Mouse (Mus musculus): ENCODE measurements around the gene Sort1. TPM values are rescaled to one million over a fixed set of nuclear protein-coding genes. Genes with fewer than 3 reads are reported as not detected.
"Not testable (repeated sequence)": the region's sequence is repeated elsewhere in the genome, so short reads cannot be mapped to it uniquely, and the experiment has no call there.

The Sort1 gene
- 31.2 and 38.5 TPM in 2 replicates for polyA plus RNA-seq (2016; fragmentation: Nextera tagmentation; extraction: Ambion mirVana)

DNA sequence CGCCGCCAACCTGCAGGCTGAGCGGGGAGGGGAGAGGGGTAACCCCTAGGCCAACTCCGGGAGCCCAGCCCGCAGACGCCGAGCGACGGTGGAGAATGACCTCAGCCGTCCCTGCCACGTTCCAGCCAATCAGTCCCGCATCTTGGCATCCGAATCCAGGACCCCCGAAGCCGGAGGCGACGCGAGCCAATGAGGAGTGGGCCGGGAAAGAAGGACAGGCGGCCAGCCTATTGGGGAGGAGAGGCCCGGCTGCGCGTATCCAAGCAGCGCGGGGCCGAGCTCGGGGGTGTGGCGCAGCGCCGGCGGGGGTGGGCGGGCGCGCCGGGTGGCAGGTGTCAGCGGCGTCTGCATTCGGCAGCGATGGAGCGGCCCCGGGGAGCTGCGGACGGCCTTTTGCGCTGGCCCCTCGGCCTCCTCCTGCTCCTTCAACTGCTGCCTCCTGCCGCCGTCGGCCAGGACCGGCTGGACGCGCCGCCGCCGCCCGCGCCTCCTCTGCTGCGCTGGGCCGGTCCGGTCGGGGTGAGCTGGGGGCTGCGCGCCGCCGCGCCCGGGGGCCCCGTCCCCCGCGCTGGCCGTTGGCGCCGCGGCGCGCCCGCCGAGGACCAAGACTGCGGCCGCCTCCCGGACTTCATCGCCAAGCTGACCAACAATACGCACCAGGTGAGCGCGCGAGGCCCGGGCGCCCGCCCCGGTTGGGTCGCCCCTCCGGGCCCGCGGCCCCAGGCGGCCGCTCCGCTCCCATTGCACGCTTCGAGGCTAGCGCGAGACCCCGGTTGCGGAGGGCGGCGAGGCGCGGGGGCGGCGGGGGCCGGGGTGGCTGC is at the start of gene Sort1:
Gene Sort1 (plus strand): TSS at position 302 of the 821 bp plus-strand sequence.
- peak; percentile 98 for ATAC-seq (ENCODE audit: low FRiP score, low read depth)
- peaks cover 7% of the 10 kb centered on the region; the same call in 1 of the 2 replicates for H3K36me3 ChIP-seq
- H3K4me3 ChIP-seq, result peak within 1 kb of the TSS; percentile 98
- peak within 1 kb of the TSS; percentile 97 for H3K9ac ChIP-seq (replicated peaks)
- H3K4me2 ChIP-seq (replicated peaks), result peak within 1 kb of the TSS; percentile 76
- peaks cover 54% of the 10 kb centered on the region for H3K4me1 ChIP-seq
- H3K27me3 ChIP-seq, result no peaks in the 10 kb centered on the region
- H3K9me3 ChIP-seq, result no peaks in the 10 kb centered on the region
- peak within 1 kb of the TSS; percentile 89 for H3K27ac ChIP-seq (replicated peaks)
- under 1% methylated on average over 83 of the region's 109 CpGs for WGBS

- not testable (repeated sequence) for H3K9ac ChIP-seq (replicated peaks); H3K4me1 ChIP-seq; H3K4me2 ChIP-seq (replicated peaks); H3K4me3 ChIP-seq; ATAC-seq (ENCODE audit: low FRiP score, low read depth); H3K27me3 ChIP-seq; H3K9me3 ChIP-seq; H3K36me3 ChIP-seq; H3K27ac ChIP-seq (replicated peaks)
- 86% methylated on average over 4 of the region's 4 CpGs for whole genome bisulfite sequencing
These were observed 46.3 kb upstream of the Sort1 start for GRCm38 (mm10) chr3:108237474-108238102.

GRCm38 (mm10) chr3:108241243-108241839 is 42.5 kb upstream of the Sort1 start:
- no peak overlapping the region for H3K9ac ChIP-seq (replicated peaks)
- no peaks in the 10 kb centered on the region for H3K27me3 ChIP-seq
- H3K9me3 ChIP-seq, result no peaks in the 10 kb centered on the region
- no peak overlapping the region for H3K4me3 ChIP-seq
- no peak overlapping the region for H3K4me2 ChIP-seq (replicated peaks)
- ATAC-seq (ENCODE audit: low FRiP score, low read depth), result no peak
- no peak overlapping the region for H3K27ac ChIP-seq (replicated peaks)
- H3K36me3 ChIP-seq, result no peaks in the 10 kb centered on the region
- H3K4me1 ChIP-seq, result no peaks in the 10 kb centered on the region
- 95% methylated on average over 3 of the region's 3 CpGs for WGBS

DNA sequence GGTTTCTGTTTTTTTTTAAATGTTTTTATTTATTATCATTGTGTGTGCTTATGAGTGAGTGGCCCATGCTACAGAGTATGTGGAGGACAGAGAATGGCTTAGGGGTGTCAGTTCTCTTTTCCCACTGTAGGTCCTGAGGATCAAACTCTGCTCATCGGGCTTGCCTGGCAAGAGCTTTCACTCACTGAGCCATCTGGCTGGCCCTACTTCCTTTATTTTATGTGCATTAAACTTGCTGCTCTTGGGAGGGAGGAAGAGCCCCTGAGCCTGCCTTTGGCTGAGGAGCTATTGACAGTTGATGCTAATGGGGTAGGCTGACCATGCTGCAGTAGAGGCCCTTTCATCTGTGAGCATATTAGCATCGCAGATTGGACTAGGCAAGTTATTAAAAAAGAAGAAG is 37.0 kb upstream of the Sort1 start:
- Histone ChIP-seq H3K4me2 (replicated peaks) (no peak overlapping the region), H3K4me1 (no peaks in the 10 kb centered on the region), H3K27me3 (no peaks in the 10 kb centered on the region), H3K4me3 (no peak overlapping the region), H3K27ac (replicated peaks) (no peak overlapping the region), H3K9me3 (no peaks in the 10 kb centered on the region), H3K9ac (replicated peaks) (no peak overlapping the region), H3K36me3 (no peaks in the 10 kb centered on the region)
- 85% methylated on average over 2 of the region's 2 CpGs for WGBS
- ATAC-seq (ENCODE audit: low FRiP score, low read depth), result no peak

DNA sequence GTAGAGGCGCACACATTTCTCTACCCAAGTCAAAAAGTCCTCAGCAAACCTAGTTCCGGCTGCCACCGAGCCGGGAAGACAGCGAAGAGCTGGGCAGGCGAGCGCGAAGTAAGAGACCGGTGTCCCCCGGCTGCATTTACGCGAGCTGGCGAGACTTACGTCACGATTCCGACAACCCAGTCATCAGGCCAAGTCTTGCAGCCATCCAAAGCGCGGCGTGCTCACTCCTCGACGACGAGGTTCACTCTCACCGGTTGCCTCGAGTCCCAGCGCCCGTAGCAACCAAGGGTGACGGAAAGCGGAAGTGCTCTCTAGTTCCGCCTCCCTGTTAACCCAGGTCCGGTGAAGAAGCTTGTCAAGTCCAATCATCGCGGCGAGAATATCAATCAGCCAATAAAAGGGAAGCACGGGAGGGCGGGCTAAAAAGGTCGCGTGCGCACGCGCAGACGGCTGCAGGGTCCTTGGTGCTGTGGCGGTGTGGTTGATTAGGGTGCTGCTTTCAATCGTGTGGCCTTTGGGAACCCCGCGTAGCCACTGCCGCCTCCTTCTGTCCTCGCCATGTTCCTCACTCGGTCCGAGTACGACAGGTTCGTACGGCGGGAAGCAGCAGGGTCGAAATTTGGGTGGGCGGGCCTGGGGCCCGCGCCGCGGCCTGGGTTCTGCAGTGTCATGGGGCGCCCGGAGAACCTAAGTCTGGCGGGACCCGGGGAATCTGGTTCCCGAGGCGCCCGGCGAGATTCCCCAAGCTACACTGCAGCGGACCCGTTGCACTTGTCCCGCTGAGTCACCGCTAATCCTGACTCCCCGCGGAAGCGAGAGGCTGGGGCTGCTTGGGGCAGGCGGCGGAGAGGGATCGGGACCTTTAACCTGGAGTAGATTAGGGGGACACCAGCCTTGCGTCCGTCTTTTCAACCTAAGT is 26.9 kb upstream of the Sort1 start, which contains the start of gene Psma5:
Gene Psma5 (plus strand): TSS at position 208 of the 919 bp plus-strand sequence.
- no peaks in the 10 kb centered on the region for H3K27me3 ChIP-seq
- ATAC-seq (ENCODE audit: low FRiP score, low read depth), result peak; percentile 99
- H3K4me3 ChIP-seq, result peak within 1 kb of the TSS; percentile 97
- peak within 1 kb of the TSS; percentile 87 for H3K9ac ChIP-seq (replicated peaks)
- H3K36me3 ChIP-seq, result peaks cover 3% of the 10 kb centered on the region
- 0 out of 2 replicates have a peak within 1 kb of the TSS, but pooled peaks have one; percentile 30 for H3K27ac ChIP-seq (replicated peaks)
- under 1% methylated on average over 79 of the region's 79 CpGs for WGBS
- H3K9me3 ChIP-seq, result no peaks in the 10 kb centered on the region
- H3K4me2 ChIP-seq (replicated peaks), result peak within 1 kb of the TSS; percentile 86
- H3K4me1 ChIP-seq, result peaks cover 27% of the 10 kb centered on the region

DNA sequence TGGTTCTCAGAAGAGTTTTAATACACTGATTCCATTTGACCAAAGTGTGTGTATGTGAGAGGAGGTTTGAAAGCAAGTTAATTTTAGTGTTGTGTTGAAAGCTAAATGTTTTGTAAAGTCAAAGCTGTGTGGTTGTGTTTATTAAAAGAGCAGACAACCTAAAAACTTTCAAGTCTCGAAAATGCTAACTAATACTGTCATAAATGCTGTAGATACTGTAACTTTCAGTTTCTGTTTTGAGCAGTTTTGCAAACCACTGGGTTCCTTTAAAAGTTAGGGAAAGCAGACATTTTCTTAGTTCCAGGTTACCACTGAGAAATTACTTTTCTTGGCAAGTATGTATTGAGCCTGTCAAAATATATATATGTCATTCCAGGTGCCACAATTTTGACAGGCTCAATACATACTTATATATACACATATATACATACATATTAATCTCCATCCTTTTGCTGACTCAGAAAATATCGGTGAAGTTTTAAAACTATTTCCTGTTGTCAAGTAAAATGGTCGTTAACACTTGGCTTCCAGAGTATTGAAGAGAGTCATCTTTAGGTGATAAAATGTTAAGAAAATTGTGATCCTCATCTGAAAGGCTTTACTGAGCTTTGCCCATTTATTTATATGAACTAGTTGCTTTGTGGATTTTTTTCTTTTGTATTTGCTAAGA is 25.9 kb upstream of the Sort1 start:
- Histone ChIP-seq H3K4me2 (replicated peaks) (peak overlapping the region; percentile 86), H3K27me3 (no peaks in the 10 kb centered on the region), H3K9me3 (no peaks in the 10 kb centered on the region), H3K27ac (replicated peaks) (no peak overlapping the region), H3K9ac (replicated peaks) (peak overlapping the region; percentile 87), H3K4me1 (peaks cover 27% of the 10 kb centered on the region), H3K36me3 (peaks cover 11% of the 10 kb centered on the region), H3K4me3 (peak overlapping the region; percentile 97)
- ATAC-seq (ENCODE audit: low FRiP score, low read depth), result no peak
- WGBS, result 88% methylated on average over 3 of the region's 3 CpGs

DNA sequence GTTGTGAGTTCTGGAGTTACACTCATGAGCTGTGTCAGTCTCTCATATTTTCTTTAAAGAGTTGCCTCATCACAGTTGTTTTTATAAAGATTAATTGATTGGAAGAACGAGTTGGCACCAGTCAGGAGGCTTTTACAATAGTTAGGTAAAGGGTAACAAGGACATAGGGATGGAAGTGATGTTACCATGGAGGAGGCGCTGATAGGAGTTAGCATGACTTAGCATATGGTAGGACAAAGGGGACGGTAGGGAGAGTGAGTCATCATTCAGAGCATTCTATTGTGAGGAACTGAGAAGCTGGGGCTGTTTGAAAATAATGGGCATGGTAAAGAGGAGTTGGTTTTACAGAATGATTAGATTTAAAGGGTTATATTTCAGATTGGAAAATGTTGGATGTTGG is 24.6 kb upstream of the Sort1 start:
- Histone ChIP-seq H3K4me3 (no peak overlapping the region), H3K9ac (replicated peaks) (no peak overlapping the region; the same call in 1 of the 2 replicates), H3K4me2 (replicated peaks) (no peak overlapping the region), H3K4me1 (peaks cover 27% of the 10 kb centered on the region), H3K9me3 (no peaks in the 10 kb centered on the region), H3K36me3 (peaks cover 19% of the 10 kb centered on the region), H3K27ac (replicated peaks) (no peak overlapping the region), H3K27me3 (no peaks in the 10 kb centered on the region)
- 75% methylated on average over 3 of the region's 3 CpGs for WGBS
- ATAC-seq (ENCODE audit: low FRiP score, low read depth), result no peak

DNA sequence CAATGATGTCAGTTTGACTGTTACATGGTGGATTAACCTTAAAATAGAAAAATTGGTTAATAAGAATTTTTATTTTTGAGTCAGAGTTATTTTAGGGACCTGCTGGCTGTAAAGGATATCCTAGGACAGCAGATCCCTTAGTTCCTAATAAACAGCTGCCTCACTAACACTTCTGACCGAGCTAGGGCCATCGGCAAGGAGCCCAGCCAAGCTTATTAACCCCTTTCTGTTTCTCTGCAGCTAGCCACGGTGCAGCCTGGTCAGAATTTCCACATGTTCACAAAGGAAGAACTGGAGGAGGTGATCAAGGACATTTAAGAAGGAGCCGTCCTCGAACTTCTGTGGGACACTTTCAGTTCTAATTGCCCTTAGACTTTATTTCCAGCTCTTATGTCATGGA is 4.4 kb upstream of the Sort1 start:
- H3K27ac ChIP-seq (replicated peaks); ATAC-seq (ENCODE audit: low FRiP score, low read depth); H3K4me3 ChIP-seq; H3K4me2 ChIP-seq (replicated peaks); H3K9ac ChIP-seq (replicated peaks); H3K27me3 ChIP-seq; H3K9me3 ChIP-seq: not testable (repeated sequence)
- Histone ChIP-seq H3K36me3 (peaks cover 39% of the 10 kb centered on the region), H3K4me1 (peaks cover 11% of the 10 kb centered on the region)
- 82% methylated on average over 5 of the region's 5 CpGs for WGBS

GRCm38 (mm10) chr3:108282401-108283240 is 1.3 kb upstream of the Sort1 start:
- Histone ChIP-seq H3K27me3 (no peaks in the 10 kb centered on the region), H3K4me3 (peak overlapping the region; percentile 98), H3K36me3 (peaks cover 19% of the 10 kb centered on the region), H3K4me1 (peaks cover 41% of the 10 kb centered on the region), H3K9me3 (no peaks in the 10 kb centered on the region), H3K27ac (replicated peaks) (peak overlapping the region; percentile 89), H3K4me2 (replicated peaks) (peak overlapping the region; percentile 76), H3K9ac (replicated peaks) (peak overlapping the region; percentile 66; the same call in 1 of the 2 replicates)
- no peak for ATAC-seq (ENCODE audit: low FRiP score, low read depth)
- WGBS, result 30% methylated on average over 12 of the region's 12 CpGs

DNA sequence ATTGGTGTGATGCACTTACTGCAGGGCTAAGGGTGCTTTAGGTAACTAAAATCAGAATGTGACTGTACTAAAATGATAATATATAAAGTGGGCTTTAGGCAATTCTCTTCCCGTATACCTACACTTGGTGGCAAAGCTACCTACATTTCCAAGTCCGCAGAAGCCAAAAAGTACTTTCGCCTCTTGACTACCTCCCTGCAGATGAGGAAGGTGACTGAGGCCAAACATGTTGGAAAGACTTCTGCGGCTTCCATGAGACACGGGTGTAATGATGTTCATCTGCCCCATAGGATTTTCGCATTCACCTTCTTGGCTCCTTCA is 681 bp upstream of the Sort1 start:
- H3K4me3 ChIP-seq, result peak overlapping the region; percentile 98
- peak overlapping the region; percentile 76 for H3K4me2 ChIP-seq (replicated peaks)
- peaks cover 13% of the 10 kb centered on the region; the same call in 1 of the 2 replicates for H3K36me3 ChIP-seq
- peaks cover 46% of the 10 kb centered on the region for H3K4me1 ChIP-seq
- peak overlapping the region; percentile 66 for H3K9ac ChIP-seq (replicated peaks)
- no peaks in the 10 kb centered on the region for H3K27me3 ChIP-seq
- WGBS, result 13% methylated on average over 6 of the region's 6 CpGs
- ATAC-seq (ENCODE audit: low FRiP score, low read depth), result no peak
- no peaks in the 10 kb centered on the region for H3K9me3 ChIP-seq
- peak overlapping the region; percentile 89 for H3K27ac ChIP-seq (replicated peaks)

Data from midbrain, embryonic 12.5 days (tissue).